Mouse (Mus musculus) spleen, postnatal 14 days (tissue): ENCODE measurements at regions not wholly inside any gene's neighbourhood (a gene's known extent, or its start where the extent isn't known, plus 50 kb on each side); places are given as distances from the start of the nearest gene placed in this dataset.
"Not testable (repeated sequence)": the region's sequence is repeated elsewhere in the genome, so short reads cannot be mapped to it uniquely, and the experiment has no call there.

ENCODE experiments used
- DNase-seq, 2 experiments: peaks; one replicate each; pipeline ENCODE4 v3.0.0; 2021 to 2022; ENCODE audit warnings: low spot score in 2 of 2

- DNase-seq: no peak
These were observed 188.0 kb upstream of the Plcz1 start for GRCm38 (mm10) chr6:140229295-140229694.

- no peak for DNase-seq
These were observed 187.5 kb upstream of the Plcz1 start for GRCm38 (mm10) chr6:140228741-140229140.

GRCm38 (mm10) chr6:140222534-140223324, 181.5 kb upstream of the Plcz1 start:
- DNase-seq: no peak

- DNase-seq: no peak
These were observed 180.5 kb upstream of the Plcz1 start for GRCm38 (mm10) chr6:140221653-140222272.

GRCm38 (mm10) chr6:140218789-140219188, 177.5 kb upstream of the Plcz1 start:
- DNase-seq: no peak

GRCm38 (mm10) chr6:140212403-140212802, 171.1 kb upstream of the Plcz1 start:
- no peak for DNase-seq

- no peak for DNase-seq
These were observed 168.9 kb upstream of the Plcz1 start for GRCm38 (mm10) chr6:140210141-140210540.

GRCm38 (mm10) chr6:140209083-140209482, 167.8 kb upstream of the Plcz1 start:
- DNase-seq: no peak

- DNase-seq: no peak
These were observed 167.1 kb upstream of the Plcz1 start for GRCm38 (mm10) chr6:140208375-140208774.

- not testable (repeated sequence) for DNase-seq
These were observed 165.4 kb upstream of the Plcz1 start for GRCm38 (mm10) chr6:140206676-140207075.

- DNase-seq: no peak
These were observed 160.1 kb upstream of the Plcz1 start for GRCm38 (mm10) chr6:140201356-140201755.

- no peak for DNase-seq
These were observed 159.1 kb upstream of the Plcz1 start for GRCm38 (mm10) chr6:140200322-140200721.

GRCm38 (mm10) chr6:140198036-140198435, 156.8 kb upstream of the Plcz1 start:
- no peak for DNase-seq

- DNase-seq: no peak
These were observed 155.9 kb upstream of the Plcz1 start for GRCm38 (mm10) chr6:140197113-140197675.

- DNase-seq: no peak
These were observed 153.0 kb upstream of the Plcz1 start for GRCm38 (mm10) chr6:140194276-140194675.

- no peak for DNase-seq
These were observed 152.1 kb upstream of the Plcz1 start for GRCm38 (mm10) chr6:140193084-140193939.

- no peak for DNase-seq
These were observed 151.3 kb upstream of the Plcz1 start for GRCm38 (mm10) chr6:140192526-140192925.

GRCm38 (mm10) chr6:140191341-140191740, 150.1 kb upstream of the Plcz1 start:
- no peak for DNase-seq

GRCm38 (mm10) chr6:140189601-140190000, 148.3 kb upstream of the Plcz1 start:
- no peak for DNase-seq

GRCm38 (mm10) chr6:140187733-140188132, 146.5 kb upstream of the Plcz1 start:
- DNase-seq: no peak

- DNase-seq: no peak
These were observed 145.8 kb upstream of the Plcz1 start for GRCm38 (mm10) chr6:140187106-140187505.

GRCm38 (mm10) chr6:140179999-140180398, 138.7 kb upstream of the Plcz1 start:
- DNase-seq: no peak
